Mouse (Mus musculus) embryo, embryonic 10.5 days (tissue): ENCODE measurements at regions not wholly inside any gene's neighbourhood (a gene's known extent, or its start where the extent isn't known, plus 50 kb on each side); places are given as distances from the start of the nearest gene placed in this dataset.

Experiments used
- DNase-seq: peaks from one replicate; pipeline ENCODE4 v3.0.0-alpha.2; 2015; ENCODE audit warnings: low spot score

DNA sequence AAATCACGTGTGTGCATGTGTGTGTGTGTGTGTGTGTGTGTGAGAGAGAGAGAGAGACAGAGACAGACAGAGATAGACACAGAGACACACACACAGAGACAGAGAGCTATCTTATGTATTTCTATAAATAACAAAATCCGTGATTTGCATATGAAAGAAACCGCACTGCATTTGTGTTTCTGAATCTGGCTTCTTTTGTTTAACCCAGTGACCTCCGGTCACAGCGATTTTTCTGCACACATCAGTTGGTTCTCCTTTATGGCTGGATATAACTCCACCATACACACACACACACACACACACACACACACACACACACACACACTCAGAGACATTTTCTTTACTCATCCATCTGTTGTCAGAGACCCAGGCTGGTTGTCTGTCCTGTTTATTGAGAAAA lies 58.2 kb upstream of the Lhx8 start:
- no peak for DNase-seq

DNA sequence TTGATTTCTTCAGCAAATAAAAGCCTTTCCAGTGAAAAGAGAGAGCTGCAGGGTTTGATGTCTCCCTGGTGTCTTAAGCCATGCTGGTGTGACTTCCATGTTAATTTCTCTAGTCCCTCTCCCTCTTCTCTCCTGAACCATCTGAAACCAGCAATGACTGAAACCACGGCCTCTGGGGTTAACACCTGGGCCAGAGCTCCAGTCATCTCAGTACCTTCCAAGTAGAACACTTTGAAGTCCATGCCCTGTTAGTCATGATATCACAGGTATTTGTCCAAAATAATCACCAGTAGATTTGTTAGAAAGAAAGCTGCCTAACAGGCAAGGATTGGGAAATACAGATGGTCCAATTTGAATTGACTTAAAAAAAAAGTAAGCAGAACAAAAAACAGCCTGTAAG lies 56.8 kb upstream of the Lhx8 start:
- DNase-seq = no peak

DNA sequence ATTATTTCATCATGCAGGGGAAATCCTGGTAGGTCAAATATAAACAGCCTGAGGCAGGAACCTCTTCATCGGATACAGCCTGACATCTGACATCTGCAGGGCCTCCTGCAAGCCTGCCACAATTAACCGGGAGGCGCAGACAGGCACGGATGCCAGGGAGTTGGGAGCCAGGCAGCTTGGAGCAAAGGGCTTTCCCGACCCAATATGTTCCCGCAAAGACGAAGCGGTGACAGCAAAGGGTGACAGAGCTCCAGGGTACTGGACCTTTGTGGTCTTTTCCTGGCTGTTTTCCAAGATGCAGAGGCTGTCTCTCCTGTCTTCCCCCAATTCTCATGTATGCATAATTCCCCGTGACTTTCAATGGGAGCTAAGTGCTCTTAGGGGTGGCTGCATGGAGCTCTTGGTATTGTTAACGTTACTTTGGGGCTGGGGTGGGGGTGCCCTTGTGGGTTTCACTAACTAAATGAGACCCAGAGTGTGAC lies 55.4 kb upstream of the Lhx8 start:
- peak; percentile 57 for DNase-seq

DNA sequence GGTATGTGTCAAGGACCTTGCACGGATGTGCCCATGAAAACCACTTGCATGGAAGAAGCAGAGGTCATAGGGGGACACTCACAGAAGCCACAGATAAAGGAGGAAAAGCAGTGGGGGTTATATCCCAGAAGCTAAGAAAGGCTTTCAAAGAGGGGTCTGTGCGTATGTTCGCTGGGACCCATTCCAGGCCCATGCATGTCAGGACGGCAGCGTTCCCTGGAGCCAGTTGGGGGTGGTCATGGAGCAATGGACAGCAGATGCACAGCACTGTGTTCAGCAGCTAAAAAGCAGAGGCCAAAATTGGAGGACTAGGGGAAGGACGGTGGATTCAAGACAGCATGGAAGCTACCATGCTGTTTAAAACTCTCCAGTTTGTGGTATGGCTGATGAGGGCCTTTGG lies 52.4 kb upstream of the Lhx8 start:
- DNase-seq = no peak

DNA sequence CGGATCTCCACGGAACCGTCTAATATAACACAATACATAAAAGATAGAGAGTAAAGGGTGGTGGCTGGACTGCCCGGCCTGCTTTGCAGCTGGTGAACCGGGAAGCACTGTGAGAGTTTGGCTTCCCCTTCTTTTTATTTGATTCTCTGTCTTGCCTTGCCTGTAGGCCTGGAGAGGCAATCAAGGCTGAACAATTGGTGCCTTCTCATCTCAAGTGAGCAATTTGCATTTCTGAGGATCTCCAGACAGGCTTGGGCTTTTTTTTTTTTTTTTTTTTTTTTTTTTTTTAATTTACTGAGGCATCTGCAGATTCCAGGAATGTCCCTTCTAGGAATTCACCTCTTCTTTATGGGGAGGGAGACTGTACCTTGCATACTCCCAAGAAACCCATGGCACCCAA lies 51.1 kb upstream of the Lhx8 start:
- no peak for DNase-seq
